15 mouse cellular contexts compared by ENCODE assay signal in genomic region chr11:115704648-115705047, GRCm38 (mm10).
"Had no signal": no experiment of that assay in that cellular context is flagged by ENCODE, and none has a peak within 500 bp of the region (broad histone marks: within the 10 kb centered on the region; RNA-seq: fewer than 3 reads in every experiment).

No protein-coding gene starts in this region.

- H3K4me2 ChIP-seq: midbrain, embryonic 13.5 days; neural tube, embryonic 13.5 days had no signal

- ATAC-seq: midbrain, embryonic 13.5 days; midbrain, embryonic 16.5 days had no signal

- H3K9me3 ChIP-seq: midbrain, embryonic 10.5 days; midbrain, embryonic 13.5 days; neural tube, embryonic 13.5 days had no signal

- H3K27me3 ChIP-seq: midbrain, embryonic 13.5 days; neural tube, embryonic 13.5 days had no signal

- H3K9ac ChIP-seq: midbrain, embryonic 13.5 days; neural tube, embryonic 13.5 days had no signal

- H3K4me3 ChIP-seq: layer of hippocampus, adult 2 months; left cerebral cortex, adult 2 months; midbrain, embryonic 10.5 days; midbrain, embryonic 13.5 days; myocyte; neural tube, embryonic 13.5 days had no signal

- DNase-seq: kidney, adult 2 months; kidney, postnatal 25 days; layer of hippocampus, adult 9-11 months; lung, adult 2 months; lung, postnatal 14 days; lung, postnatal 4 days; thymus, adult 18-20 months; thymus, postnatal 36 days had no signal

- H3K36me3 ChIP-seq: midbrain, embryonic 10.5 days; midbrain, embryonic 13.5 days; neural tube, embryonic 13.5 days had no signal

- H3K27ac ChIP-seq: layer of hippocampus, adult 2 months; left cerebral cortex, adult 2 months; midbrain, embryonic 10.5 days; midbrain, embryonic 13.5 days; neural tube, embryonic 13.5 days had no signal
